In the genomic region with DNA sequence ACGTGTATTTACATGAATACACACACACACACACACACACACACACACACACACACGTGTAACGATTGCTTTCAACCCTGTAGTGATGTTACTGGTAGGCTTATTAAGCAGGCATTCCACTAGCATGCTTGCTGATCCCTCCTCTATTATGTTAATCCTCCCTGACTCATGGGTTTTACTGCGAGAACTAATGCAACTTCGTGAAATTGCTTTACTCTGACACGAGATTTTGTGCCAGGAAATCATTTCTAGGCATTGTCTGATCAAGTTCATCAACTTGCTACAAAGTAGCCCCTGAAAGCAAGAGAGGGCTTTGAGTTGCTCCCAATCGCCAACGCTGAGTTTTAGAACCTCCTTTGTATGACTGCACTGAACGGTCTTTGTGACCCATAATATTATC, we compare ENCODE assay signal across 11 mouse cellular contexts.
DNase-seq lines count a peak whose midpoint lies in the region; ATAC-seq and TF ChIP-seq lines count a peak whose summit lies in the region.
"Had no signal": no experiment of that assay in that cellular context is flagged by ENCODE, and none has a peak within 500 bp of the region (broad histone marks: within the 10 kb centered on the region; RNA-seq: fewer than 3 reads in every experiment).

No protein-coding gene starts in this region.

- H3K27ac ChIP-seq in forebrain, embryonic 16.5 days (ENCODE audit: low read length) = no peak overlapping the region
- peak overlapping the region; percentile 51 for H3K27ac ChIP-seq in midbrain, embryonic 13.5 days
- no peak overlapping the region for H3K27ac ChIP-seq in left cerebral cortex, adult 2 months
- H3K27ac ChIP-seq: heart, embryonic 15.5 days had no signal

- H3K9me3 ChIP-seq in forebrain, embryonic 16.5 days (ENCODE audit: control insufficient read depth, low read length) = no peaks in the 10 kb centered on the region
- no peaks in the 10 kb centered on the region for H3K9me3 ChIP-seq in midbrain, embryonic 13.5 days
- H3K9me3 ChIP-seq: heart, embryonic 15.5 days had no signal

- no peak for TF ChIP-seq CTCF in left cerebral cortex, adult 2 months (IDR thresholded peaks at IDR 0.05)

- 13% methylated on average over 9 of the region's 9 CpGs for WGBS in forebrain, embryonic 16.5 days
- WGBS in midbrain, embryonic 13.5 days = 12% methylated on average over 9 of the region's 9 CpGs

- peak; percentile 29; the same call in 1 of the 2 replicates for ATAC-seq in forebrain, embryonic 16.5 days
- ATAC-seq in midbrain, embryonic 13.5 days = no peak
- ATAC-seq in frontal cortex, adult (ENCODE audit: low TSS enrichment) = no peak
- no peak for ATAC-seq in monocyte, adult 5-6 weeks (replicated peaks; ENCODE audit: insufficient number of reproducible peaks, low FRiP score, low TSS enrichment, poor library complexity, severe bottlenecking)

- no peaks in the 10 kb centered on the region for H3K36me3 ChIP-seq in forebrain, embryonic 16.5 days (ENCODE audit: control insufficient read depth, insufficient read depth)
- peaks cover 8% of the 10 kb centered on the region; the same call in 1 of the 2 replicates for H3K36me3 ChIP-seq in midbrain, embryonic 13.5 days
- H3K36me3 ChIP-seq: heart, embryonic 15.5 days had no signal

- H3K4me1 ChIP-seq in forebrain, embryonic 16.5 days (replicated peaks; ENCODE audit: control insufficient read depth, insufficient read depth, low read length) = peaks cover 35% of the 10 kb centered on the region
- peaks cover 52% of the 10 kb centered on the region for H3K4me1 ChIP-seq in midbrain, embryonic 13.5 days (replicated peaks)

- H3K4me3 ChIP-seq in forebrain, embryonic 16.5 days (replicated peaks; ENCODE audit: low read length) = no peak overlapping the region
- 0 out of 2 replicates have a peak overlapping the region, but pooled peaks have one; percentile 5 for H3K4me3 ChIP-seq in midbrain, embryonic 13.5 days (replicated peaks)
- H3K4me3 ChIP-seq in left cerebral cortex, adult 2 months = no peak overlapping the region
- H3K4me3 ChIP-seq: heart, embryonic 15.5 days had no signal

- intact Hi-C loops in left cerebral cortex, adult 2 months (cut with DNase I) = loop anchor here (2.0 kb wide), 6 partner anchors 51 to 329 kb away; a partner anchor contains a TSS

- H3K4me2 ChIP-seq in forebrain, embryonic 16.5 days (ENCODE audit: low read length) = peak overlapping the region; percentile 16; the same call in 1 of the 2 replicates
- peak overlapping the region; percentile 34; the same call in 1 of the 2 replicates for H3K4me2 ChIP-seq in midbrain, embryonic 13.5 days (replicated peaks)
- H3K4me2 ChIP-seq: heart, embryonic 15.5 days; liver, embryonic 11.5 days had no signal

- no peaks in the 10 kb centered on the region for H3K27me3 ChIP-seq in forebrain, embryonic 16.5 days (replicated peaks; ENCODE audit: control insufficient read depth, insufficient read depth, low read length)
- H3K27me3 ChIP-seq in midbrain, embryonic 13.5 days = no peaks in the 10 kb centered on the region
- H3K27me3 ChIP-seq: CH12.LX; heart, embryonic 15.5 days had no signal

- H3K9ac ChIP-seq in forebrain, embryonic 16.5 days (replicated peaks; ENCODE audit: low read depth, low read length) = no peak overlapping the region
- H3K9ac ChIP-seq in midbrain, embryonic 13.5 days (replicated peaks) = peak overlapping the region; percentile 28; the same call in 1 of the 2 replicates
- H3K9ac ChIP-seq: heart, embryonic 15.5 days had no signal

- DNase-seq in thymus, postnatal 0 days (ENCODE audit: low spot score) = peak; percentile 15
- no peak for DNase-seq in thymus, postnatal 10 days (ENCODE audit: low spot score in 2 of 2)
- DNase-seq in left cerebral cortex, adult 2 months (ENCODE audit: extremely low spot score in 1 of 2, low spot score in 2 of 2) = no peak
- DNase-seq: adrenal gland, adult 8-10 months had no signal
